Mouse (Mus musculus) liver, embryonic 14.5 days (tissue): ENCODE data around the gene Kmo.

Experiments
- CTCF ChIP-seq: IDR thresholded peaks from 2 replicates; pipeline ENCODE4 v1.5.1; 2016; ENCODE audit warnings: antibody characterized with exemption, low read depth, control low read depth
- EP300 ChIP-seq: IDR thresholded peaks from 2 replicates; pipeline ENCODE4 v1.6.1; 2016; ENCODE audit warnings: antibody characterized with exemption, low read depth

GRCm38 (mm10) chr1:175629248-175629647 is 9.1 kb downstream of the Kmo start:
- TF ChIP-seq CTCF (no peak), EP300 (no peak)
